ENCODE assay signal across 8 mouse cellular contexts in the genomic region with DNA sequence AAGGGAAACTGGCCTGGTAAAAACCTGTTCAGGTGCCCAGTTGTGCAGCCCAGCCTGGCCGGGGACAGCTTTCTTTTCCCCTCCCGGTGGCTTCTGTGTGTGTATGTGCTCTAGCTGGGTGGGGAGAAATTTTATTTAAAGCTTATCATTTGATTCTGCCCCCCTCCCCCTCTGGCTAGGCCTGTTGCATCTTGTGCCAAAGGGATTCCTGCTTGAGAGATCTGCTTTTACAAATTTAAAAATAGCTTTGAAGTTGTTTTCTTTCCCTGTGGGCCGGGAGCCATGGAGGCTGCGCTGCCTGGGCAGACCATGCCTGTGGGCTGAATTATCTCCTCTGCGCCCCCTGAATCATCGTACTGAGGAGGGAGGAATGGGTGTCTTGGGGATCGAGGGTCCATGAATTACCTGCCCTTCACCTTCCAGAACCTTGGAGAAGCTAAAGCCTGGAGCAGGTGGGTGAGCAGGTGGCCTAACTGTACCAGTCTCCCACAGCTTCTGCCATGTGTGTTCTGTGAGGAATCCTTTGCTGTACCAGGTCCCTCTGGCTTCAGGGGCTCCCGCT. TPM values are rescaled to one million over a fixed set of nuclear protein-coding genes. Genes with fewer than 3 reads are reported as not detected.
DNase-seq lines count a peak whose midpoint lies in the region; ATAC-seq lines count a peak whose summit lies in the region.

No protein-coding gene starts in this region.

- 79% methylated on average over 8 of the region's 8 CpGs for WGBS in liver, embryonic 13.5 days (ENCODE audit: insufficient replicate concordance)
- WGBS in liver, embryonic 11.5 days: 83% methylated on average over 8 of the region's 8 CpGs
- 63% methylated on average over 8 of the region's 8 CpGs for WGBS in heart, embryonic 10.5 days
- 72% methylated on average over 8 of the region's 8 CpGs for WGBS in kidney, embryonic 16.5 days

- peaks cover 98% of the 10 kb centered on the region for H3K4me1 ChIP-seq in liver, embryonic 13.5 days (replicated peaks)
- H3K4me1 ChIP-seq in liver, embryonic 11.5 days (replicated peaks; ENCODE audit: control insufficient read depth, insufficient read depth, low read length): peaks cover 61% of the 10 kb centered on the region
- H3K4me1 ChIP-seq in heart, embryonic 10.5 days: peaks cover 82% of the 10 kb centered on the region
- H3K4me1 ChIP-seq in kidney, embryonic 16.5 days (ENCODE audit: insufficient read depth, low read length): peaks cover 24% of the 10 kb centered on the region

- no peak overlapping the region for H3K4me2 ChIP-seq in liver, embryonic 13.5 days
- H3K4me2 ChIP-seq in liver, embryonic 11.5 days: no peak overlapping the region
- H3K4me2 ChIP-seq in kidney, embryonic 16.5 days (replicated peaks; ENCODE audit: low read depth, low read length): no peak overlapping the region

- no peak for ATAC-seq in liver, embryonic 13.5 days (ENCODE audit: low read depth)
- ATAC-seq in liver, embryonic 11.5 days (replicated peaks; ENCODE audit: low FRiP score): no peak
- no peak for ATAC-seq in kidney, embryonic 16.5 days (ENCODE audit: low FRiP score, low TSS enrichment)

- no peak overlapping the region for H3K4me3 ChIP-seq in liver, embryonic 13.5 days (replicated peaks)
- H3K4me3 ChIP-seq in liver, embryonic 11.5 days (ENCODE audit: low read depth, low read length): no peak overlapping the region
- no peak overlapping the region for H3K4me3 ChIP-seq in heart, embryonic 10.5 days
- no peak overlapping the region for H3K4me3 ChIP-seq in kidney, embryonic 16.5 days (ENCODE audit: low read length)

- peak; percentile 35 for DNase-seq in adrenal gland, adult 2 months
- DNase-seq in adrenal gland, adult 18-20 months (ENCODE audit: low spot score in 2 of 2): no peak
- no peak for DNase-seq in liver, embryonic 13.5 days
- DNase-seq in liver, embryonic 11.5 days (ENCODE audit: low spot score): no peak
- DNase-seq in heart, embryonic 10.5 days (ENCODE audit: low spot score): no peak
- DNase-seq in right cerebral cortex, adult 2 months (ENCODE audit: low spot score in 2 of 2): peak; percentile 71 to 77
- DNase-seq in kidney, postnatal 10 days: no peak

- peak overlapping the region; percentile 98 for H3K27ac ChIP-seq in liver, embryonic 13.5 days
- no peak overlapping the region for H3K27ac ChIP-seq in liver, embryonic 11.5 days (ENCODE audit: low read depth, low read length)
- H3K27ac ChIP-seq in heart, embryonic 10.5 days: peak overlapping the region; percentile 85
- H3K27ac ChIP-seq in kidney, embryonic 16.5 days (ENCODE audit: low read length): no peak overlapping the region

- 0 out of 2 replicates have a peak overlapping the region, but pooled peaks have one; percentile 39 for H3K9ac ChIP-seq in liver, embryonic 13.5 days
- no peak overlapping the region for H3K9ac ChIP-seq in liver, embryonic 11.5 days (ENCODE audit: low read depth, low read length)
- H3K9ac ChIP-seq in kidney, embryonic 16.5 days (replicated peaks; ENCODE audit: low read length): no peak overlapping the region; the same call in 1 of the 2 replicates

- no peaks in the 10 kb centered on the region for H3K9me3 ChIP-seq in liver, embryonic 13.5 days (replicated peaks)
- H3K9me3 ChIP-seq in liver, embryonic 11.5 days (ENCODE audit: control insufficient read depth, low read length): no peaks in the 10 kb centered on the region
- H3K9me3 ChIP-seq in heart, embryonic 10.5 days: no peaks in the 10 kb centered on the region
- no peaks in the 10 kb centered on the region for H3K9me3 ChIP-seq in kidney, embryonic 16.5 days (ENCODE audit: low read length)

- H3K27me3 ChIP-seq in liver, embryonic 13.5 days: no peaks in the 10 kb centered on the region
- H3K27me3 ChIP-seq in liver, embryonic 11.5 days (replicated peaks; ENCODE audit: control insufficient read depth, insufficient read depth, low read length): no peaks in the 10 kb centered on the region
- H3K27me3 ChIP-seq in heart, embryonic 10.5 days (ENCODE audit: insufficient read depth, poor library complexity, severe bottlenecking): no peaks in the 10 kb centered on the region
- no peaks in the 10 kb centered on the region for H3K27me3 ChIP-seq in kidney, embryonic 16.5 days (ENCODE audit: insufficient read depth, low read length)

- H3K36me3 ChIP-seq in liver, embryonic 13.5 days: 0 out of 2 replicates have a peak, but pooled peaks cover 8% of the 10 kb centered on the region
- no peaks in the 10 kb centered on the region; the same call in 1 of the 2 replicates for H3K36me3 ChIP-seq in liver, embryonic 11.5 days (ENCODE audit: control insufficient read depth, insufficient read depth, low read length)
- H3K36me3 ChIP-seq in heart, embryonic 10.5 days: no peaks in the 10 kb centered on the region
- H3K36me3 ChIP-seq in kidney, embryonic 16.5 days (ENCODE audit: insufficient read depth, low read length): 0 out of 2 replicates have a peak, but pooled peaks cover under 1% of the 10 kb centered on the region

RNA-seq across cellular contexts. Expression of a gene that starts 52.2 kb away (rescaled TPM):
- total RNA-seq in adrenal gland, adult 2 months (2021): 10 to 100 TPM; 13.8 to 19.5 TPM
- 10.5 and 11.3 TPM in 2 replicates for polyA plus RNA-seq in adrenal gland, adult 2 months (2012; rRNA removed)
- total RNA-seq in adrenal gland, adult 18-20 months (2021): 10 to 100 TPM; 12.7 to 14.6 TPM
- 6.8 and 7.0 TPM in 2 replicates for polyA plus RNA-seq in liver, embryonic 13.5 days (2015; fragmentation: Nextera tagmentation; extraction: Ambion mirVana)
- 12.6 and 13.9 TPM in 2 replicates for polyA plus RNA-seq in liver, embryonic 11.5 days (2014; fragmentation: Nextera tagmentation; extraction: Ambion mirVana)
- 9.6 and 11.6 TPM in 2 replicates for polyA plus RNA-seq in heart, embryonic 10.5 days (2016; fragmentation: Nextera tagmentation; extraction: Ambion mirVana)
- polyA plus RNA-seq in kidney, embryonic 16.5 days (2015; fragmentation: Nextera tagmentation; extraction: Ambion mirVana): 12.1 and 14.9 TPM in 2 replicates

Comparison
In these comparisons a context has a peak if more than half of its experiments do, and no peak if none do; other contexts are left out.
1. DNase-seq: peak in adrenal gland, adult 2 months (single experiment) and right cerebral cortex, adult 2 months (2 of 2); none in adrenal gland, adult 18-20 months (0 of 2), liver, embryonic 13.5 days (single experiment), liver, embryonic 11.5 days (single experiment), heart, embryonic 10.5 days (single experiment) and kidney, postnatal 10 days (single experiment).
2. H3K27ac ChIP-seq: peak in liver, embryonic 13.5 days (single experiment) and heart, embryonic 10.5 days (single experiment); none in liver, embryonic 11.5 days (single experiment) and kidney, embryonic 16.5 days (single experiment).